Mouse (Mus musculus): ENCODE measurements around the gene Oasl1.

DNA sequence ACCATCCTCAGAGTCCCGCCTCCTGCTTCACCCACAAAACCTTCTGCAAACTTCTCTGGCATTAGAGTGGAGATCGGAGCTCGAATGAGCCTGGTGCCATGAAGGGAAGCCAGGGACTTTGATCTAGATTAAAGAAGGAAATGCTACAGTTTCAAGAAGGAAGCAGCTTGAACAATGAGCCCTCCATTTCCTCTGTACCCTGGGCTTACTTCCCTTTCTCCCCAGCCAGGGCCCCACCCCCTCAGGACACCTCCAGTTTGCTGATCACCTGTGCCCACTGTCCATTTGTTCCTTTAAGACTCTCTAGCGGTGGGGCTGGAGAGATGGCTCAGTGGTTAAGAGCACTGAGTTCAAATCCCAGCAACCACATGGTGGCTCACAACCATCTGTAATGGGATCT, 6.3 kb upstream of the Oasl1 start:
- no peak for TF ChIP-seq POLR2A (IDR thresholded peaks at IDR 0.05; ENCODE audit: borderline replicate concordance, extremely low read depth, low read depth, low read length)
- no peak for TF ChIP-seq CTCF (IDR thresholded peaks at IDR 0.05; ENCODE audit: insufficient read depth, low read length)

Measured in lung, adult 2 months (tissue).